In the genomic region with DNA sequence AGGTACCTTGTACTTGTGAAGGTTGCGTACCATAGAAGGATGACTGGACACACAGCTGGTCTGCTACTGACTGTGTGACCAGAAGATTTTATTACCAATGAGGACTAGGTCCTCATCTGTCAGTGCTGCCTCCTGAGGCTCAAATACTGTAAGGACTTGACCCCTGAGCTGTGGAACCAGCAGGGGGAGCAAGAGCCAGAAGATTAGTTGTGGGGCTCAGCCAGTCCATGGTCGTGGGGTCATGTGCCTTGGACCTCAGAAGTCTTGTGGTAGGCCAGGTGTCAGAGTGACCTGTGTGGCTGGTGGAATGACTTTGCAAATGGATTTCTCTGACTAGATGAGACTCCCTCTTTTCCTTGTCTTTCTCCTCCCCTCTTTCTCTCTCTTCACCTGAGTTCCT, we compare ENCODE assay signal across 10 mouse cellular contexts. TPM values are rescaled to one million over a fixed set of nuclear protein-coding genes. Genes with fewer than 3 reads are reported as not detected.
DNase-seq lines count a peak whose midpoint lies in the region; ATAC-seq lines count a peak whose summit lies in the region.
"Had no signal": no experiment of that assay in that cellular context is flagged by ENCODE, and none has a peak within 500 bp of the region (broad histone marks: within the 10 kb centered on the region; RNA-seq: fewer than 3 reads in every experiment).

No protein-coding gene starts in this region.

- no peak overlapping the region for H3K4me2 ChIP-seq in liver, embryonic 11.5 days
- H3K4me2 ChIP-seq: liver, embryonic 15.5 days had no signal

- H3K36me3 ChIP-seq in liver, embryonic 11.5 days (ENCODE audit: control insufficient read depth, insufficient read depth, low read length): no peaks in the 10 kb centered on the region
- H3K36me3 ChIP-seq: liver, embryonic 15.5 days had no signal

- peak; percentile 2 for DNase-seq in CD4-positive, CD25-positive, alpha-beta regulatory T cell, adult 2 months (ENCODE audit: low read depth, low spot score)
- DNase-seq in liver: peak; percentile 38
- DNase-seq in liver, embryonic 11.5 days (ENCODE audit: low spot score): no peak
- peak; percentile 3 for DNase-seq in c-Kit-positive CD71-positive TER-119-positive erythroid progenitor cells, embryonic 14.5 days (ENCODE audit: low spot score)
- peak; percentile 41 for DNase-seq in lung, postnatal 36 days
- no peak for DNase-seq in spleen, adult 12 weeks (ENCODE audit: low spot score)
- no peak for DNase-seq in urinary bladder, postnatal 10 days (ENCODE audit: low spot score)

- H3K9ac ChIP-seq in liver, embryonic 11.5 days (ENCODE audit: low read depth, low read length): no peak overlapping the region
- H3K9ac ChIP-seq: liver, embryonic 15.5 days had no signal

- no peaks in the 10 kb centered on the region for H3K27me3 ChIP-seq in liver, embryonic 11.5 days (replicated peaks; ENCODE audit: control insufficient read depth, insufficient read depth, low read length)
- H3K27me3 ChIP-seq: liver, embryonic 15.5 days had no signal

- H3K27ac ChIP-seq in liver, embryonic 11.5 days (ENCODE audit: low read depth, low read length): no peak overlapping the region
- H3K27ac ChIP-seq: liver, embryonic 15.5 days had no signal

- no peaks in the 10 kb centered on the region for H3K9me3 ChIP-seq in liver, embryonic 11.5 days (ENCODE audit: control insufficient read depth, low read length)
- H3K9me3 ChIP-seq: liver, embryonic 15.5 days had no signal

- no peaks in the 10 kb centered on the region for H3K4me1 ChIP-seq in liver, embryonic 11.5 days (replicated peaks; ENCODE audit: control insufficient read depth, insufficient read depth, low read length)
- H3K4me1 ChIP-seq: liver, embryonic 15.5 days had no signal

- no peak overlapping the region for H3K4me3 ChIP-seq in liver, embryonic 11.5 days (ENCODE audit: low read depth, low read length)
- H3K4me3 ChIP-seq: liver, embryonic 15.5 days had no signal

- 56% methylated on average over 2 of the region's 2 CpGs for WGBS in liver, embryonic 11.5 days

- ATAC-seq in CD4-positive, CD25-positive, alpha-beta regulatory T cell, adult 4 months: no peak
- no peak for ATAC-seq in liver, embryonic 11.5 days (replicated peaks; ENCODE audit: low FRiP score)

RNA-seq across cellular contexts. Expression of a gene that starts 29.5 kb away (rescaled TPM):
- not detected for polyA plus RNA-seq in CD4-positive, CD25-positive, alpha-beta regulatory T cell, adult 4 months (2017; shearing (Covaris generic))
- not detected in 2 replicates for polyA plus RNA-seq in liver, embryonic 11.5 days (2014; fragmentation: Nextera tagmentation; extraction: Ambion mirVana)
- polyA plus RNA-seq: liver, embryonic 15.5 days; spleen, adult 2 months had no signal

RNA-seq across cellular contexts. Expression of a gene that starts 52.8 kb away (rescaled TPM):
- polyA plus RNA-seq in CD4-positive, CD25-positive, alpha-beta regulatory T cell, adult 4 months (2017; shearing (Covaris generic)): under 1 TPM; 0.17 to 0.24 TPM
- 1.4 TPM in 2 replicates for polyA plus RNA-seq in liver, embryonic 11.5 days (2014; fragmentation: Nextera tagmentation; extraction: Ambion mirVana)

Comparison
In these comparisons a context has a peak if more than half of its experiments do, and no peak if none do; other contexts are left out.
1. DNase-seq: peak in CD4-positive, CD25-positive, alpha-beta regulatory T cell, adult 2 months (single experiment), liver (single experiment), c-Kit-positive CD71-positive TER-119-positive erythroid progenitor cells, embryonic 14.5 days (single experiment) and lung, postnatal 36 days (single experiment); none in liver, embryonic 11.5 days (single experiment), spleen, adult 12 weeks (single experiment) and urinary bladder, postnatal 10 days (single experiment).